Mouse (Mus musculus) brain, embryonic 14.5 days (tissue): ENCODE data around the gene Arhgap18.

Experiments used
- CTCF ChIP-seq: fragments of 200-500 bp; IDR thresholded peaks from 2 replicates; pipeline ENCODE4 v1.5.1; 2012; ENCODE audit warnings: inconsistent platforms, mild to moderate bottlenecking, moderate library complexity, borderline replicate concordance; ENCODE audit not compliant: insufficient read depth, insufficient read length; ENCODE audit errors: extremely low read depth
- POLR2A ChIP-seq: fragments of 200-500 bp; IDR thresholded peaks from 2 replicates; pipeline ENCODE4 v1.6.1; 2012; ENCODE audit warnings: mild to moderate bottlenecking, inconsistent platforms, borderline replicate concordance; ENCODE audit not compliant: poor library complexity, insufficient read depth, insufficient read length, severe bottlenecking; ENCODE audit errors: extremely low read depth

DNA sequence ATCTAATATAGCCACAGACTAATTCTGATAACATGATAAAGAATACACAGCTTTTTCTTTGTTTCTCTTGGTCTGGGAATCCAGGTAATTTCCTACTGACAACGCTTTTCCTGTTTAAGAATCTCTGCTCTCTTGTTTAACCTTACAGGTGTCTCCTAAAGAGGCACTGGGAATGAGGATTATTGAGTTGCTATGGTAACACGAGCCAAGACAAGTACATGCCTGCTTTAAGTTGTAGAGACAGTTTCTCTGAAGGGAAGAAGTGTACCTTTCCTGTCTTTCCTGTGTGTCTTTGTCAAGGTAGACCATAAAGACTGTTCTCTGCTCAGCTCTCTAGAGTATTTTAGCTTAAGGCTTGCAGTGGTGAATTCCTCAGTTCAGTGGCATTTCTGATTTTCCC is 117.6 kb downstream of the Arhgap18 start:
- TF ChIP-seq CTCF (no peak), POLR2A (no peak)
